Mouse (Mus musculus) forebrain, embryonic 16.5 days (tissue): ENCODE results near the gene Tmem117. TPM values are rescaled to one million over a fixed set of nuclear protein-coding genes. Genes with fewer than 3 reads are reported as not detected.
A peak's percentile ranks its signal among the peaks of the same experiment; 100 is the strongest.

Experiments used
- ATAC-seq: fragments of 200-750 bp; cut with Nextera tagmentation; 2 replicates; pipeline ENCODE4 v1.8.0; 2017; ENCODE audit warnings: mild to moderate bottlenecking, moderate library complexity
- H3K27ac ChIP-seq: fragments of 300-500 bp; sonication (generic); 2 replicates; pipeline ENCODE4 v1.5.1; 2014; ENCODE audit warnings: low read length, control low read depth
- H3K27me3 ChIP-seq: fragments of 300-500 bp; sonication (generic); replicated peaks from 2 replicates; pipeline ENCODE4 v1.6.1; 2014; ENCODE audit warnings: low read length; ENCODE audit not compliant: control insufficient read depth, insufficient read depth
- H3K36me3 ChIP-seq: fragments of 300-500 bp; sonication (generic); 2 replicates; pipeline ENCODE4 v1.6.1; 2014; ENCODE audit not compliant: control insufficient read depth, insufficient read depth
- H3K4me1 ChIP-seq: fragments of 300-500 bp; sonication (generic); replicated peaks from 2 replicates; pipeline ENCODE4 v1.6.1; 2014; ENCODE audit warnings: low read length; ENCODE audit not compliant: control insufficient read depth, insufficient read depth
- H3K4me2 ChIP-seq: fragments of 300-500 bp; sonication (generic); 2 replicates; pipeline ENCODE4 v1.6.1; 2014; ENCODE audit warnings: mild to moderate bottlenecking, low read length, control low read depth
- H3K4me3 ChIP-seq: fragments of 300-500 bp; sonication (generic); replicated peaks from 2 replicates; pipeline ENCODE4 v1.5.1; 2014; ENCODE audit warnings: mild to moderate bottlenecking, low read length, control low read depth
- H3K9ac ChIP-seq: fragments of 300-500 bp; sonication (generic); replicated peaks from 2 replicates; pipeline ENCODE4 v1.6.1; 2014; ENCODE audit warnings: low read depth, low read length, control low read depth
- H3K9me3 ChIP-seq: fragments of 300-500 bp; sonication (generic); 2 replicates; pipeline ENCODE4 v1.6.1; 2016; ENCODE audit warnings: low read length; ENCODE audit not compliant: control insufficient read depth
- WGBS: fragments of 180-500 bp; shearing (Covaris S2); extraction: QIAGEN DNeasy Blood & Tissue Kit; methylation state at CpG from one replicate; pipeline ENCODE4 v1.1.7; 2014; 5-methylcytosine and 5-hydroxymethylcytosine counted together
- polyA plus RNA-seq: library from polyadenylated mRNA; unstranded; fragments of >200 nt; fragmentation: Nextera tagmentation; extraction: Ambion mirVana; gene quantifications from 2 replicates; pipeline ENCODE4 v1.2.1, GENCODE M21; 2015

Gene Tmem117
- polyA plus RNA-seq, 1 experiment from 2014 or later: 5.4 TPM

- peak; percentile 66; the same call in 1 of the 2 replicates for ATAC-seq
- H3K36me3 ChIP-seq: no peaks in the 10 kb centered on the region
These were observed 256.0 kb downstream of the Tmem117 start for GRCm38 (mm10) chr15:94885026-94885425.

GRCm38 (mm10) chr15:94893201-94893600 lies 264.2 kb downstream of the Tmem117 start:
- Histone ChIP-seq H3K27me3 (no peaks in the 10 kb centered on the region), H3K36me3 (no peaks in the 10 kb centered on the region), H3K4me3 (no peak overlapping the region), H3K9me3 (no peaks in the 10 kb centered on the region), H3K4me2 (no peak overlapping the region), H3K27ac (no peak overlapping the region), H3K9ac (no peak overlapping the region), H3K4me1 (no peaks in the 10 kb centered on the region)
- no peak for ATAC-seq
- WGBS: 64% methylated on average over 1 of the region's 1 CpGs

More at GRCm38 (mm10) chr15:94885026-94885425, 256.0 kb downstream of the Tmem117 start:
- Histone ChIP-seq H3K4me3 (no peak overlapping the region), H3K27ac (0 out of 2 replicates have a peak overlapping the region, but pooled peaks have one; percentile 5), H3K4me1 (no peaks in the 10 kb centered on the region), H3K9me3 (no peaks in the 10 kb centered on the region), H3K27me3 (no peaks in the 10 kb centered on the region), H3K9ac (no peak overlapping the region), H3K4me2 (no peak overlapping the region)
- 55% methylated on average over 4 of the region's 4 CpGs for WGBS

GRCm38 (mm10) chr15:94894086-94894485 lies 265.1 kb downstream of the Tmem117 start:
- no peak overlapping the region for H3K4me3 ChIP-seq
- ATAC-seq: 0 out of 2 replicates have a peak, but pooled peaks have one; percentile 43
- H3K9ac ChIP-seq: no peak overlapping the region
- no peaks in the 10 kb centered on the region for H3K36me3 ChIP-seq
- H3K4me2 ChIP-seq: no peak overlapping the region
- 29% methylated on average over 5 of the region's 5 CpGs for WGBS
- H3K27ac ChIP-seq: no peak overlapping the region
- no peaks in the 10 kb centered on the region for H3K4me1 ChIP-seq
- H3K27me3 ChIP-seq: no peaks in the 10 kb centered on the region
- H3K9me3 ChIP-seq: no peaks in the 10 kb centered on the region

GRCm38 (mm10) chr15:94895681-94896080 lies 266.6 kb downstream of the Tmem117 start:
- Histone ChIP-seq H3K36me3 (no peaks in the 10 kb centered on the region), H3K4me1 (no peaks in the 10 kb centered on the region), H3K9ac (no peak overlapping the region), H3K4me2 (no peak overlapping the region), H3K27ac (no peak overlapping the region), H3K4me3 (no peak overlapping the region), H3K27me3 (no peaks in the 10 kb centered on the region), H3K9me3 (no peaks in the 10 kb centered on the region)
- WGBS: 88% methylated on average over 11 of the region's 11 CpGs
- no peak for ATAC-seq

GRCm38 (mm10) chr15:94903188-94903587 lies 274.2 kb downstream of the Tmem117 start:
- H3K27me3 ChIP-seq: no peaks in the 10 kb centered on the region
- H3K27ac ChIP-seq: no peak overlapping the region
- H3K4me3 ChIP-seq: no peak overlapping the region
- 93% methylated on average over 1 of the region's 1 CpGs for WGBS
- H3K9ac ChIP-seq: no peak overlapping the region
- H3K9me3 ChIP-seq: no peaks in the 10 kb centered on the region
- no peaks in the 10 kb centered on the region for H3K4me1 ChIP-seq
- no peaks in the 10 kb centered on the region for H3K36me3 ChIP-seq
- ATAC-seq: no peak
- H3K4me2 ChIP-seq: no peak overlapping the region

- H3K4me2 ChIP-seq: no peak overlapping the region
- WGBS: 25% methylated on average over 11 of the region's 11 CpGs
- H3K27me3 ChIP-seq: no peaks in the 10 kb centered on the region
- no peak overlapping the region for H3K27ac ChIP-seq
- no peaks in the 10 kb centered on the region for H3K9me3 ChIP-seq
- H3K4me1 ChIP-seq: no peaks in the 10 kb centered on the region
- H3K36me3 ChIP-seq: no peaks in the 10 kb centered on the region
- no peak overlapping the region for H3K4me3 ChIP-seq
- no peak overlapping the region for H3K9ac ChIP-seq
- ATAC-seq: no peak
These were observed 275.8 kb downstream of the Tmem117 start for GRCm38 (mm10) chr15:94904672-94905407.

- Histone ChIP-seq H3K36me3 (no peaks in the 10 kb centered on the region), H3K4me3 (no peak overlapping the region), H3K9ac (no peak overlapping the region), H3K27me3 (no peaks in the 10 kb centered on the region), H3K9me3 (no peaks in the 10 kb centered on the region), H3K4me1 (peaks cover 4% of the 10 kb centered on the region), H3K27ac (no peak overlapping the region), H3K4me2 (no peak overlapping the region)
- WGBS: 21% methylated on average over 1 of the region's 1 CpGs
- no peak for ATAC-seq
These were observed 292.6 kb downstream of the Tmem117 start for GRCm38 (mm10) chr15:94921672-94922071.

- 53% methylated on average over 5 of the region's 5 CpGs for WGBS
- no peaks in the 10 kb centered on the region for H3K27me3 ChIP-seq
- no peak for ATAC-seq
- H3K4me1 ChIP-seq: peaks cover 3% of the 10 kb centered on the region; the same call in 1 of the 2 replicates
- no peak overlapping the region for H3K4me2 ChIP-seq
- no peaks in the 10 kb centered on the region for H3K36me3 ChIP-seq
- no peaks in the 10 kb centered on the region for H3K9me3 ChIP-seq
- no peak overlapping the region for H3K4me3 ChIP-seq
- H3K9ac ChIP-seq: no peak overlapping the region
- no peak overlapping the region for H3K27ac ChIP-seq
These were observed 299.0 kb downstream of the Tmem117 start for GRCm38 (mm10) chr15:94927986-94928385.

- Histone ChIP-seq H3K27me3 (no peaks in the 10 kb centered on the region), H3K9me3 (no peaks in the 10 kb centered on the region), H3K36me3 (no peaks in the 10 kb centered on the region), H3K4me1 (peaks cover 3% of the 10 kb centered on the region; the same call in 1 of the 2 replicates), H3K4me2 (no peak overlapping the region), H3K9ac (no peak overlapping the region), H3K4me3 (no peak overlapping the region), H3K27ac (no peak overlapping the region; the same call in 1 of the 2 replicates)
- WGBS: 29% methylated on average over 3 of the region's 3 CpGs
- peak; percentile 54; the same call in 1 of the 2 replicates for ATAC-seq
These were observed 301.7 kb downstream of the Tmem117 start for GRCm38 (mm10) chr15:94930743-94931142.
